Mouse (Mus musculus): ENCODE data around the gene Cmpk1.

DNA sequence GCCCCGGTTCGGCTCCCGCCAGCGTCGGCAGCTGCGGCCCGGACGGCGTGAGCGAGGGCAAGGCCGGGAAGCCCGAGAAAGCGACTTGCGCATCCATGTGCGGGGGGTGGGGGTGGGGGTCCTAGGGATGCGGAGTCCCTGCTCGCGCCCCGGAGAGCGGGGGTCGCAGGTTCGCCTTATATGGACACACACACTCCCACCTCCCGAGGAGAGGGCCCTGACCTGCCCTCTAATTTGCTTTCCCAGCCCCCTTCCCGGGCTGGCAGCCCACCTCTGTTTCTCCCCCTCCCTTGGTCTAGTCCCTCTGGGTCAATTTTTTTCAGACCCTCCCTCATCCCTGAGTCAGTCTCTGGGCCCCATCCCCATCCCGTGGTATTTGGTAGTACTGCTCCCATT lies 61.1 kb downstream of the Cmpk1 start, which contains the start of gene Foxe3:
- no peak for TF ChIP-seq CTCF (conservative IDR thresholded peaks at IDR 0.05; ENCODE audit: insufficient read depth, insufficient read length, low read depth, low read length)
- TF ChIP-seq POLR2A (IDR thresholded peaks at IDR 0.05; ENCODE audit: low read depth, low read length), result no peak

Measured in kidney, adult 2 months (tissue).